Mouse (Mus musculus) testis, adult 2 months (tissue): ENCODE measurements around the gene Mepce.

ENCODE experiments used
- CTCF ChIP-seq: fragments of 200-500 bp; IDR thresholded peaks from 2 replicates; pipeline ENCODE4 v1.5.1; 2012; ENCODE audit warnings: low read depth, mild to moderate bottlenecking, inconsistent platforms, low read length, moderate library complexity; ENCODE audit not compliant: control insufficient read depth, insufficient read depth, insufficient replicate concordance
- POLR2A ChIP-seq: fragments of 200-500 bp; IDR thresholded peaks from 2 replicates; pipeline ENCODE4 v1.6.1; 2012; ENCODE audit warnings: low read depth, mild to moderate bottlenecking, inconsistent platforms, low read length, moderate library complexity; ENCODE audit not compliant: control insufficient read depth

DNA sequence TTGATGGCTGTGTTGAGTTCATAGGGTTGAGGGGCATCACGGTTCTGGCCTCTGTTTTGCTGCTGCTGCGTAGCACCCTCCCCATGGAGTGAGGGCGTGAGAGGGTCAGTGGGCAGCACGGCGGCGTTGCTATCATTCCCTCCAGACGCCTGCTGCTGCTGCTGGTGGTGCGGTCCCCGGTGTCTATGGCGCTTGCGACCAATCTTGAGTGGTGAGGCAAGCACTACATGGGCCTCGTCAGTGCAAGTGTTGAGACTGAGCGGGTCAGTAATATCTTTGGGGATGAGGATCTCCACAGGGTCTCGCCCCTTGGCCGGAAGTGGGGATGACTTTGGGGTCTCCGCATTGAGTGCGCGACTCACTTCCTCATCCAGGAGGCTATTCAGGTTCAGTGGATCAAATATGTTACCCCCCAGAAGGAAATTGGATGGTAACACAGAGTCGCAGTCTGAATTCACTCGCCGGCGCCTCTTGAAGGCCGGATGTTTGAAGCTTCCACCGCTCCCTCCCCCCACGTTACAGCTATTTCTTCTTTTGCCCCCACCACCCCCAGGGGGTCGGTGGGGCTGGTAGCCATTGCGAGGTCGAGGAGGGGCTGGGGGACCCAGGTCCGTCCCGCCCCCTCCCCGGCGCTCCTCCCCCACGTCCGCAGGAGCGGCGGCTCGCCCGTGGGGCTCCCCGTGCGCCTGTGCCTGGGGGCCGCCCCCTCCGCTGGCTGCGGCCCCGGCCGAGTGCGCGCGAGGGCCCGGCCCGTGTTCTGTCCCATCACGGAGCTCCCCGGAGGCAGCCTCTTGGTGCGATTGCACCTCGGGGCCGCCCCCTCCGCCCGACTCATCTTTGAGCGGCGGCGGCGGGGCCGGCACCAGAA is 2.1 kb downstream of the Mepce start:
- TF ChIP-seq POLR2A (0 out of 2 replicates have a peak, but pooled peaks have one; percentile 27), CTCF (no peak)
